Mouse (Mus musculus): ENCODE data around the gene Gtf3c5.

GRCm38 (mm10) chr2:28520581-28520980 is 63.0 kb downstream of the Gtf3c5 start:
- no peak for TF ChIP-seq EP300 (IDR thresholded peaks at IDR 0.05; ENCODE audit: low read depth)
- TF ChIP-seq CTCF (IDR thresholded peaks at IDR 0.05; ENCODE audit: low read depth): no peak

Measured in heart, postnatal 0 days (tissue).